ENCODE assay signal across 7 mouse cellular contexts in genomic region chr8:84977435-84978247, GRCm38 (mm10). TPM values are rescaled to one million over a fixed set of nuclear protein-coding genes. Genes with fewer than 3 reads are reported as not detected.
DNase-seq lines count a peak whose midpoint lies in the region; ATAC-seq and TF ChIP-seq lines count a peak whose summit lies in the region.

No protein-coding gene starts in this region.

- intact Hi-C loops in left cerebral cortex, postnatal 14 days (cut with DNase I), result no loop called here

- peak overlapping the region; percentile 84 to 86 for H3K4me3 ChIP-seq in MEL (ENCODE audit: control insufficient read depth in 1 of 2, insufficient read depth in 1 of 2, low read depth in 2 of 2, low read length in 2 of 2)
- peak overlapping the region; percentile 83 for H3K4me3 ChIP-seq in brown adipose tissue, adult 24 weeks (ENCODE audit: insufficient read depth, low read depth, low read length)
- peak overlapping the region; percentile 44 for H3K4me3 ChIP-seq in hindbrain, embryonic 15.5 days

- no peaks in the 10 kb centered on the region for H3K27me3 ChIP-seq in MEL (ENCODE audit: control insufficient read depth in 1 of 2, insufficient read depth in 2 of 2, low read length in 2 of 2)
- H3K27me3 ChIP-seq in hindbrain, embryonic 15.5 days, result no peaks in the 10 kb centered on the region

- H3K36me3 ChIP-seq in MEL (ENCODE audit: control insufficient read depth in 1 of 2, insufficient read depth in 2 of 2, low read length in 2 of 2), result peaks cover 0 to 21% of the 10 kb centered on the region in 2 experiments; a peak in 2 of 4 replicates
- peaks cover 19% of the 10 kb centered on the region for H3K36me3 ChIP-seq in hindbrain, embryonic 15.5 days

- TF ChIP-seq EP300 in MEL (IDR thresholded peaks at IDR 0.05; ENCODE audit: low read depth in 1 of 2, low read length in 2 of 2), result peak in 1 of 2 experiments; percentile 14; a peak in 1 of 4 replicates

- H3K4me2 ChIP-seq in hindbrain, embryonic 15.5 days, result peak overlapping the region; percentile 82

- H3K4me1 ChIP-seq in MEL (ENCODE audit: control insufficient read depth in 1 of 2, insufficient read depth in 2 of 2, low read length in 2 of 2), result peaks cover 12 to 47% of the 10 kb centered on the region in 2 experiments
- peaks cover 11% of the 10 kb centered on the region for H3K4me1 ChIP-seq in brown adipose tissue, adult 24 weeks (ENCODE audit: control insufficient read depth, insufficient read depth, insufficient read length, low read length)
- H3K4me1 ChIP-seq in hindbrain, embryonic 15.5 days (replicated peaks), result peaks cover 74% of the 10 kb centered on the region

- TF ChIP-seq RAD21 in MEL (IDR thresholded peaks at IDR 0.05; ENCODE audit: low read depth, low read length), result no peak

- 1% methylated on average over 69 of the region's 70 CpGs for WGBS in hindbrain, embryonic 15.5 days

- TF ChIP-seq CTCF in MEL (IDR thresholded peaks at IDR 0.05 in 2 of 3, conservative IDR thresholded peaks at IDR 0.05 in 1 of 3; ENCODE audit: control insufficient read depth in 1 of 3, insufficient read depth in 1 of 3, low read depth in 2 of 3, low read length in 3 of 3, poor library complexity in 1 of 3, severe bottlenecking in 1 of 3), result no peak

- H3K79me2 ChIP-seq in MEL (ENCODE audit: control insufficient read depth, insufficient read depth, low read length, poor library complexity), result peaks cover 22% of the 10 kb centered on the region

- no peaks in the 10 kb centered on the region for H3K9me3 ChIP-seq in MEL (replicated peaks; ENCODE audit: insufficient read depth, low read length)
- H3K9me3 ChIP-seq in hindbrain, embryonic 15.5 days, result no peaks in the 10 kb centered on the region

- peak; percentile 91 for DNase-seq in MEL (ENCODE audit: low read depth, low spot score)
- peak; percentile 60 to 64 for DNase-seq in frontal cortex, postnatal 36 days (ENCODE audit: low spot score in 2 of 2)
- DNase-seq in left cerebral cortex, postnatal 14 days (ENCODE audit: low spot score in 2 of 2), result peak; percentile 64 to 76
- peak; percentile 69 for DNase-seq in spleen, adult 12 weeks (ENCODE audit: low spot score)

- no peak for ATAC-seq in hindbrain, embryonic 15.5 days (ENCODE audit: low FRiP score, low read depth)
- peak; percentile 4 for ATAC-seq in megakaryocyte, adult 5-6 weeks (ENCODE audit: poor library complexity, severe bottlenecking)

- peak; percentile 39 to 63 for TF ChIP-seq POLR2A in MEL (IDR thresholded peaks at IDR 0.05; ENCODE audit: control insufficient read depth in 1 of 2, insufficient read depth in 1 of 2, low read depth in 1 of 2, low read length in 2 of 2, poor library complexity in 1 of 2)

- peak overlapping the region; percentile 89 for H3K27ac ChIP-seq in MEL (ENCODE audit: control insufficient read depth, low read depth, low read length)
- H3K27ac ChIP-seq in brown adipose tissue, adult 24 weeks (replicated peaks; ENCODE audit: low read depth, low read length), result peak overlapping the region; percentile 92
- H3K27ac ChIP-seq in hindbrain, embryonic 15.5 days (replicated peaks), result no peak overlapping the region

- peak overlapping the region; percentile 88 for H3K9ac ChIP-seq in MEL (ENCODE audit: control insufficient read depth, low read depth, low read length, poor library complexity, severe bottlenecking)
- H3K9ac ChIP-seq in hindbrain, embryonic 15.5 days, result peak overlapping the region; percentile 45

TF ChIP-seq in MEL, 35 proteins besides CTCF, POLR2A, EP300 and RAD21 (continues in another document):
- TF ChIP-seq TBP (IDR thresholded peaks at IDR 0.05; ENCODE audit: low read depth, low read length) (peak; percentile 45; the same call in 1 of the 2 replicates), MYC (IDR thresholded peaks at IDR 0.05; ENCODE audit: low read depth, low read length) (peak; percentile 44; the same call in 1 of the 2 replicates), UBTF (IDR thresholded peaks at IDR 0.05; ENCODE audit: borderline replicate concordance, insufficient read depth, low read depth, low read length) (no peak), KAT2A (conservative IDR thresholded peaks at IDR 0.05; ENCODE audit: low read depth, low read length) (no peak), TCF12 (IDR thresholded peaks at IDR 0.05; ENCODE audit: low read depth, low read length) (peak; percentile 34; the same call in 1 of the 2 replicates), TAL1 (IDR thresholded peaks at IDR 0.05; ENCODE audit: low read length) (no peak), NRF1 (IDR thresholded peaks at IDR 0.05; ENCODE audit: insufficient read depth, low read depth, low read length, poor library complexity, severe bottlenecking) (no peak), MAFK (IDR thresholded peaks at IDR 0.05; ENCODE audit: borderline replicate concordance, low read depth, low read length) (no peak), ZKSCAN1 (IDR thresholded peaks at IDR 0.05; ENCODE audit: low read depth, low read length) (no peak), GABPA (IDR thresholded peaks at IDR 0.05; ENCODE audit: low read depth, low read length) (no peak), ETS1 (IDR thresholded peaks at IDR 0.05; ENCODE audit: low read depth, low read length) (peak; percentile 49; the same call in 1 of the 2 replicates), RCOR1 (IDR thresholded peaks at IDR 0.05; ENCODE audit: low read depth, low read length) (no peak), CHD1 (IDR thresholded peaks at IDR 0.05; ENCODE audit: low read depth, low read length) (no peak; the same call in none of the 2 replicates), E2F4 (IDR thresholded peaks at IDR 0.05; ENCODE audit: borderline replicate concordance, low read depth, low read length) (no peak; the same call in 1 of the 2 replicates), ELF1 (IDR thresholded peaks at IDR 0.05; ENCODE audit: low read depth, low read length) (peak; percentile 85), MEF2A (IDR thresholded peaks at IDR 0.05; ENCODE audit: extremely low read depth, insufficient replicate concordance, low read depth, low read length, poor library complexity, severe bottlenecking) (no peak), ZC3H11A (IDR thresholded peaks at IDR 0.05; ENCODE audit: low read depth, low read length) (no peak), SMC3 (IDR thresholded peaks at IDR 0.05; ENCODE audit: low read depth, low read length) (no peak), POLR2AphosphoS5 (IDR thresholded peaks at IDR 0.05; ENCODE audit: borderline replicate concordance, low read depth, low read length) (peak; percentile 26; the same call in 1 of the 2 replicates), USF1 (IDR thresholded peaks at IDR 0.05; ENCODE audit: low read depth, low read length) (peak; percentile 87)

RNA-seq across cellular contexts. Expression of gene Junb, which starts 0.9 kb away (rescaled TPM):
- 49.6 and 72.7 TPM in 2 replicates for total RNA-seq in MEL (2012; rRNA removed)
- 10 to 100 TPM in 1 of 2 experiments, not detected in 1; 41.6 TPM for polyA plus RNA-seq in MEL (2012; ENCODE audit: insufficient read depth in 1 of 2, insufficient read length in 2 of 2, low read depth in 1 of 2, low replicate concordance in 2 of 2, missing spikeins in 1 of 2)
- polyA plus RNA-seq in brown adipose tissue, adult 24 weeks (2012; ENCODE audit: insufficient read depth, insufficient read length, missing spikeins), result 15.4 and 47.7 TPM in 2 replicates
- 6.3 and 6.8 TPM in 2 replicates for polyA plus RNA-seq in hindbrain, embryonic 15.5 days (2015; fragmentation: Nextera tagmentation; extraction: Ambion mirVana)
- 10 to 100 TPM; 51.5 to 65.4 TPM for total RNA-seq in left cerebral cortex, postnatal 14 days (2021)
- total RNA-seq in megakaryocyte, adult 5-6 weeks (2015), result 45.5 and 60.4 TPM in 2 replicates
- total RNA-seq in megakaryocyte, adult 5-6 weeks (2017), result 110 and 125 TPM in 2 replicates

RNA-seq across cellular contexts. Expression of gene Rnaseh2a, which starts 8.1 kb away (rescaled TPM):
- 105 TPM in 2 replicates for total RNA-seq in MEL (2012; rRNA removed)
- polyA plus RNA-seq in MEL (2012; ENCODE audit: insufficient read depth in 1 of 2, insufficient read length in 2 of 2, low read depth in 1 of 2, low replicate concordance in 2 of 2, missing spikeins in 1 of 2), result 100 to 1,000 TPM in 1 of 2 experiments, not detected in 1; 109 TPM
- 26.6 and 28.5 TPM in 2 replicates for polyA plus RNA-seq in brown adipose tissue, adult 24 weeks (2012; ENCODE audit: insufficient read depth, insufficient read length, missing spikeins)
- polyA plus RNA-seq in hindbrain, embryonic 15.5 days (2015; fragmentation: Nextera tagmentation; extraction: Ambion mirVana), result 54.2 and 59.8 TPM in 2 replicates
- 10 to 100 TPM; 38.1 to 52.0 TPM for total RNA-seq in left cerebral cortex, postnatal 14 days (2021)
- total RNA-seq in megakaryocyte, adult 5-6 weeks (2015), result 56.8 and 75.8 TPM in 2 replicates
- 41.1 and 49.0 TPM in 2 replicates for total RNA-seq in megakaryocyte, adult 5-6 weeks (2017)

RNA-seq across cellular contexts. Expression of gene Prdx2, which starts 8.3 kb away (rescaled TPM):
- total RNA-seq in MEL (2012; rRNA removed), result 502 and 643 TPM in 2 replicates
- polyA plus RNA-seq in MEL (2012; ENCODE audit: insufficient read depth in 1 of 2, insufficient read length in 2 of 2, low read depth in 1 of 2, low replicate concordance in 2 of 2, missing spikeins in 1 of 2), result 100 to 1,000 TPM; 679 to 773 TPM
- polyA plus RNA-seq in brown adipose tissue, adult 24 weeks (2012; ENCODE audit: insufficient read depth, insufficient read length, missing spikeins), result 387 and 425 TPM in 2 replicates
- polyA plus RNA-seq in hindbrain, embryonic 15.5 days (2015; fragmentation: Nextera tagmentation; extraction: Ambion mirVana), result 1,124 and 1,185 TPM in 2 replicates
- total RNA-seq in left cerebral cortex, postnatal 14 days (2021), result 100 to 1,000 TPM; 402 to 429 TPM
- 180 and 184 TPM in 2 replicates for total RNA-seq in megakaryocyte, adult 5-6 weeks (2015)
- 230 and 256 TPM in 2 replicates for total RNA-seq in megakaryocyte, adult 5-6 weeks (2017)

RNA-seq across cellular contexts. Expression of gene Gm49661, which starts 8.4 kb away (rescaled TPM):
- total RNA-seq in MEL (2012; rRNA removed), result 3.9 and 4.7 TPM in 2 replicates
- polyA plus RNA-seq in MEL (2012; ENCODE audit: insufficient read depth in 1 of 2, insufficient read length in 2 of 2, low read depth in 1 of 2, low replicate concordance in 2 of 2, missing spikeins in 1 of 2), result not detected
- polyA plus RNA-seq in brown adipose tissue, adult 24 weeks (2012; ENCODE audit: insufficient read depth, insufficient read length, missing spikeins), result not detected in 2 replicates
- polyA plus RNA-seq in hindbrain, embryonic 15.5 days (2015; fragmentation: Nextera tagmentation; extraction: Ambion mirVana), result not detected in 2 replicates
- total RNA-seq in left cerebral cortex, postnatal 14 days (2021), result not detected
- 3.2 TPM in 1 of 2 replicates, not detected in the other for total RNA-seq in megakaryocyte, adult 5-6 weeks (2015)
- not detected in 2 replicates for total RNA-seq in megakaryocyte, adult 5-6 weeks (2017)

RNA-seq across cellular contexts. Expression of gene Hook2, which starts 12.8 kb away (rescaled TPM):
- total RNA-seq in MEL (2012; rRNA removed), result 10.5 and 11.5 TPM in 2 replicates
- polyA plus RNA-seq in MEL (2012; ENCODE audit: insufficient read depth in 1 of 2, insufficient read length in 2 of 2, low read depth in 1 of 2, low replicate concordance in 2 of 2, missing spikeins in 1 of 2), result 10 to 100 TPM in 1 of 2 experiments, not detected in 1; 17.5 TPM
- 1.1 and 1.6 TPM in 2 replicates for polyA plus RNA-seq in brown adipose tissue, adult 24 weeks (2012; ENCODE audit: insufficient read depth, insufficient read length, missing spikeins)
- polyA plus RNA-seq in hindbrain, embryonic 15.5 days (2015; fragmentation: Nextera tagmentation; extraction: Ambion mirVana), result 34.0 and 37.3 TPM in 2 replicates
- total RNA-seq in left cerebral cortex, postnatal 14 days (2021), result 1 to 10 TPM; 7.5 to 8.1 TPM
- 0.82 and 1.1 TPM in 2 replicates for total RNA-seq in megakaryocyte, adult 5-6 weeks (2015)
- total RNA-seq in megakaryocyte, adult 5-6 weeks (2017), result 3.1 and 6.6 TPM in 2 replicates
